ENCODE assay signal across 21 mouse cellular contexts in the genomic region with DNA sequence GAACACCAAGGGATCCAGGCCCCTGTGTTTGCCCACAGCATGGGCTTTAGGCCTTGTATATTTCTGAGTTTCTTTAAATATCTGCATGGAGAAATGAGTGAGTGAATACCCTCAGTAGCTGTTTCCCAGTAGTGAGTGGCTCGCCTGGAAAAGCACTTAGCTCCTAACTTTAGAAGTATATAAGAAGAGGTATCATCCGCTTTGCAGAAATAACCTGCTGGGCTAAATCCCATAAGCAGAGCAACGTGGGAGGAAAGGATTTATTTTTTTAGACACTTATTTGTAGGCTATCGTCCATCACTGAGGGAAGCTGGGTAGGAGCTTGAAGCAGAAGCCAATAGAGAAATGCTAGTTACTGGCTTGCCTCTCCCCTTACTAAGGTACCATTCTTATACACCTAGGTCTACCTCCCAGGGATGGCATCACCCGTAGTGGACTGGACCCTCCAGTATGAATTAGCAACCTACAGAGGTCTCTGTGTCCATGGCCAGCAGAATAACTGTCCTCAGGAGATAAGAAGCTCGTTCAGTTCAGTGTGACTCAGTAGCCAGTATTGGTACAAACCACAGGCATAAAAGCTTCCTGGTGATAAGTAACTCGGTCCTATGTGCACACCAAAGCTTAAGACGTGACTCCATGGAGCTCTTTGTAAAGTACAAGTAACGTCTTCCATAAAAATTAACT. TPM values are rescaled to one million over a fixed set of nuclear protein-coding genes. Genes with fewer than 3 reads are reported as not detected.
DNase-seq lines count a peak whose midpoint lies in the region; ATAC-seq and TF ChIP-seq lines count a peak whose summit lies in the region.
"Had no signal": no experiment of that assay in that cellular context is flagged by ENCODE, and none has a peak within 500 bp of the region (broad histone marks: within the 10 kb centered on the region; RNA-seq: fewer than 3 reads in every experiment).

No protein-coding gene starts in this region.

- H3K4me1 ChIP-seq in heart, embryonic 11.5 days (ENCODE audit: control insufficient read depth, insufficient read depth, low read length): no peaks in the 10 kb centered on the region
- H3K4me1 ChIP-seq in midbrain, embryonic 11.5 days (ENCODE audit: control insufficient read depth, insufficient read depth, low read length): no peaks in the 10 kb centered on the region
- H3K4me1 ChIP-seq in midbrain, postnatal 0 days (ENCODE audit: insufficient read depth, low read length): no peaks in the 10 kb centered on the region
- peaks cover 3% of the 10 kb centered on the region; the same call in 1 of the 2 replicates for H3K4me1 ChIP-seq in liver, embryonic 16.5 days (ENCODE audit: control insufficient read depth, low read depth, low read length)
- H3K4me1 ChIP-seq in lung, postnatal 0 days (ENCODE audit: insufficient read depth, low read depth, low read length): no peaks in the 10 kb centered on the region
- H3K4me1 ChIP-seq: embryonic facial prominence, embryonic 15.5 days; forebrain, embryonic 10.5 days; hindbrain, embryonic 12.5 days had no signal

- DNase-seq in heart, adult 8-10 months (ENCODE audit: low spot score): no peak
- DNase-seq in midbrain, embryonic 11.5 days (ENCODE audit: low spot score, missing footprints): peak; percentile 35
- DNase-seq in midbrain, postnatal 0 days (ENCODE audit: low spot score): no peak
- no peak for DNase-seq in B cell, adult 2 months
- DNase-seq in lung, postnatal 25 days (ENCODE audit: low spot score): no peak
- DNase-seq in lung, postnatal 0 days (ENCODE audit: low spot score): no peak
- DNase-seq: adrenal gland, adult 2 months; adrenal gland, postnatal 25 days; cerebellum, postnatal 10 days; embryo, embryonic 11 days; gastrocnemius, postnatal 14 days; heart, postnatal 10 days; heart, postnatal 4 days had no signal

- peaks cover 32% of the 10 kb centered on the region for H3K36me3 ChIP-seq in heart, embryonic 11.5 days (ENCODE audit: control insufficient read depth, insufficient read depth, low read length)
- H3K36me3 ChIP-seq in midbrain, embryonic 11.5 days (ENCODE audit: control insufficient read depth, insufficient read depth, low read length): peaks cover 14% of the 10 kb centered on the region
- peaks cover 63% of the 10 kb centered on the region for H3K36me3 ChIP-seq in midbrain, postnatal 0 days (ENCODE audit: insufficient read depth, low read length)
- peaks cover 39% of the 10 kb centered on the region for H3K36me3 ChIP-seq in liver, embryonic 16.5 days (ENCODE audit: control insufficient read depth, insufficient read depth)
- peaks cover 55% of the 10 kb centered on the region for H3K36me3 ChIP-seq in lung, postnatal 0 days (ENCODE audit: insufficient read depth, low read length)

- no peak for TF ChIP-seq CTCF in midbrain, postnatal 0 days (IDR thresholded peaks at IDR 0.05)
- no peak for TF ChIP-seq CTCF in lung, postnatal 0 days (IDR thresholded peaks at IDR 0.05)

- H3K9me3 ChIP-seq in heart, embryonic 11.5 days (replicated peaks; ENCODE audit: control insufficient read depth, low read length): no peaks in the 10 kb centered on the region
- H3K9me3 ChIP-seq in midbrain, embryonic 11.5 days (ENCODE audit: control insufficient read depth, low read length): no peaks in the 10 kb centered on the region
- no peaks in the 10 kb centered on the region for H3K9me3 ChIP-seq in midbrain, postnatal 0 days (ENCODE audit: low read length)
- no peaks in the 10 kb centered on the region for H3K9me3 ChIP-seq in liver, embryonic 16.5 days (replicated peaks; ENCODE audit: control insufficient read depth, low read length)
- H3K9me3 ChIP-seq in lung, postnatal 0 days (ENCODE audit: low read length): no peaks in the 10 kb centered on the region
- H3K9me3 ChIP-seq: embryonic facial prominence, embryonic 15.5 days; forebrain, embryonic 10.5 days; forebrain, embryonic 15.5 days; hindbrain, embryonic 12.5 days had no signal

- WGBS in heart, embryonic 11.5 days (ENCODE audit: insufficient replicate concordance): 77% methylated on average over 9 of the region's 9 CpGs
- 93% methylated on average over 9 of the region's 9 CpGs for WGBS in midbrain, embryonic 11.5 days
- WGBS in midbrain, postnatal 0 days: 89% methylated on average over 9 of the region's 9 CpGs
- 47% methylated on average over 9 of the region's 9 CpGs for WGBS in liver, embryonic 16.5 days (ENCODE audit: insufficient replicate concordance)
- 86% methylated on average over 9 of the region's 9 CpGs for WGBS in lung, postnatal 0 days

- ATAC-seq in heart, embryonic 11.5 days (replicated peaks; ENCODE audit: insufficient number of reproducible peaks, low FRiP score, low TSS enrichment): no peak
- no peak for ATAC-seq in midbrain, embryonic 11.5 days (ENCODE audit: low FRiP score)
- ATAC-seq in midbrain, postnatal 0 days (ENCODE audit: low FRiP score): no peak
- ATAC-seq in liver, embryonic 16.5 days (ENCODE audit: low read depth): peak; percentile 61
- no peak for ATAC-seq in lung, postnatal 0 days
- ATAC-seq: forebrain, embryonic 15.5 days; hindbrain, embryonic 16.5 days had no signal

- H3K9ac ChIP-seq in heart, embryonic 11.5 days (ENCODE audit: low read depth, low read length): no peak overlapping the region
- no peak overlapping the region for H3K9ac ChIP-seq in midbrain, embryonic 11.5 days (ENCODE audit: low read length)
- H3K9ac ChIP-seq in midbrain, postnatal 0 days (replicated peaks; ENCODE audit: low read length, poor library complexity, severe bottlenecking): no peak overlapping the region
- no peak overlapping the region for H3K9ac ChIP-seq in liver, embryonic 16.5 days (ENCODE audit: low read depth, low read length)
- no peak overlapping the region for H3K9ac ChIP-seq in lung, postnatal 0 days (replicated peaks; ENCODE audit: low read depth)
- H3K9ac ChIP-seq: embryonic facial prominence, embryonic 15.5 days; forebrain, embryonic 15.5 days; hindbrain, embryonic 12.5 days had no signal

- TF ChIP-seq EP300 in lung, postnatal 0 days (IDR thresholded peaks at IDR 0.05): no peak

- H3K27me3 ChIP-seq in heart, embryonic 11.5 days (ENCODE audit: control insufficient read depth, insufficient read depth, low read length): no peaks in the 10 kb centered on the region
- H3K27me3 ChIP-seq in midbrain, embryonic 11.5 days (ENCODE audit: control insufficient read depth, insufficient read depth, low read length): no peaks in the 10 kb centered on the region
- no peaks in the 10 kb centered on the region for H3K27me3 ChIP-seq in midbrain, postnatal 0 days (ENCODE audit: insufficient read depth, low read length)
- no peaks in the 10 kb centered on the region for H3K27me3 ChIP-seq in liver, embryonic 16.5 days (ENCODE audit: control insufficient read depth, insufficient read depth, low read depth, low read length)
- H3K27me3 ChIP-seq in lung, postnatal 0 days (replicated peaks; ENCODE audit: insufficient read depth, low read length): no peaks in the 10 kb centered on the region
- H3K27me3 ChIP-seq: embryonic facial prominence, embryonic 15.5 days; forebrain, embryonic 15.5 days; hindbrain, embryonic 12.5 days had no signal

- no peak overlapping the region for H3K4me3 ChIP-seq in heart, embryonic 11.5 days (ENCODE audit: low read depth, low read length)
- H3K4me3 ChIP-seq in midbrain, embryonic 11.5 days (ENCODE audit: low read depth, low read length): no peak overlapping the region
- H3K4me3 ChIP-seq in midbrain, postnatal 0 days (ENCODE audit: low read depth, low read length): no peak overlapping the region
- no peak overlapping the region for H3K4me3 ChIP-seq in liver, embryonic 16.5 days (ENCODE audit: low read depth, low read length)
- H3K4me3 ChIP-seq in lung, postnatal 0 days (ENCODE audit: low read depth, low read length): no peak overlapping the region
- H3K4me3 ChIP-seq: embryonic facial prominence, embryonic 15.5 days; erythroblast, embryonic 14.5 days; forebrain, embryonic 10.5 days; forebrain, embryonic 15.5 days; hindbrain, embryonic 12.5 days had no signal

- H3K27ac ChIP-seq in heart, embryonic 11.5 days (ENCODE audit: low read depth, low read length): peak overlapping the region; percentile 2; the same call in 1 of the 2 replicates
- no peak overlapping the region for H3K27ac ChIP-seq in midbrain, embryonic 11.5 days (ENCODE audit: low read depth, low read length)
- H3K27ac ChIP-seq in midbrain, postnatal 0 days (ENCODE audit: low read depth, low read length): no peak overlapping the region
- no peak overlapping the region for H3K27ac ChIP-seq in liver, embryonic 16.5 days (ENCODE audit: low read length)
- H3K27ac ChIP-seq in lung, postnatal 0 days (ENCODE audit: low read length): no peak overlapping the region
- H3K27ac ChIP-seq: embryonic facial prominence, embryonic 15.5 days; forebrain, embryonic 10.5 days; forebrain, embryonic 15.5 days; hindbrain, embryonic 12.5 days had no signal

- H3K4me2 ChIP-seq in heart, embryonic 11.5 days: no peak overlapping the region
- H3K4me2 ChIP-seq in midbrain, embryonic 11.5 days: no peak overlapping the region
- H3K4me2 ChIP-seq in midbrain, postnatal 0 days (ENCODE audit: low read depth, low read length, poor library complexity, severe bottlenecking): no peak overlapping the region
- H3K4me2 ChIP-seq in liver, embryonic 16.5 days (ENCODE audit: low read depth, low read length): no peak overlapping the region
- H3K4me2 ChIP-seq in lung, postnatal 0 days (replicated peaks; ENCODE audit: low read depth, low read length): no peak overlapping the region
- H3K4me2 ChIP-seq: embryonic facial prominence, embryonic 15.5 days; forebrain, embryonic 15.5 days; hindbrain, embryonic 12.5 days had no signal

RNA-seq across cellular contexts. Expression of gene Gars, which starts 26.1 kb away (rescaled TPM):
- polyA plus RNA-seq in heart, embryonic 11.5 days (2014; fragmentation: Nextera tagmentation; extraction: Ambion mirVana): 206 and 210 TPM in 2 replicates
- total RNA-seq in heart, adult 8-10 months (2022): 10 to 100 TPM; 55.9 to 58.8 (median 57.4) TPM
- polyA plus RNA-seq in midbrain, embryonic 11.5 days (2014; fragmentation: Nextera tagmentation; extraction: Ambion mirVana): 225 and 241 TPM in 2 replicates
- total RNA-seq in midbrain, postnatal 0 days (2014; rRNA removed): 136 and 160 TPM in 2 replicates
- 202 and 203 TPM in 2 replicates for polyA plus RNA-seq in midbrain, postnatal 0 days (2015; fragmentation: Nextera tagmentation; extraction: Ambion mirVana)
- polyA plus RNA-seq in liver, embryonic 16.5 days (2015; fragmentation: Nextera tagmentation; extraction: Ambion mirVana): 90.2 and 102 TPM in 2 replicates
- 70.9 and 76.0 TPM in 2 replicates for polyA plus RNA-seq in lung, postnatal 0 days (2015; fragmentation: Nextera tagmentation; extraction: Ambion mirVana)
